Mouse (Mus musculus) adipocyte (in vitro differentiated cells): ENCODE data around the gene Il10rb.

Experiments used
- DNase-seq: peaks from one replicate; pipeline ENCODE4 v3.0.0-alpha.2; 2016; ENCODE audit warnings: low spot score

The Il10rb gene

DNA sequence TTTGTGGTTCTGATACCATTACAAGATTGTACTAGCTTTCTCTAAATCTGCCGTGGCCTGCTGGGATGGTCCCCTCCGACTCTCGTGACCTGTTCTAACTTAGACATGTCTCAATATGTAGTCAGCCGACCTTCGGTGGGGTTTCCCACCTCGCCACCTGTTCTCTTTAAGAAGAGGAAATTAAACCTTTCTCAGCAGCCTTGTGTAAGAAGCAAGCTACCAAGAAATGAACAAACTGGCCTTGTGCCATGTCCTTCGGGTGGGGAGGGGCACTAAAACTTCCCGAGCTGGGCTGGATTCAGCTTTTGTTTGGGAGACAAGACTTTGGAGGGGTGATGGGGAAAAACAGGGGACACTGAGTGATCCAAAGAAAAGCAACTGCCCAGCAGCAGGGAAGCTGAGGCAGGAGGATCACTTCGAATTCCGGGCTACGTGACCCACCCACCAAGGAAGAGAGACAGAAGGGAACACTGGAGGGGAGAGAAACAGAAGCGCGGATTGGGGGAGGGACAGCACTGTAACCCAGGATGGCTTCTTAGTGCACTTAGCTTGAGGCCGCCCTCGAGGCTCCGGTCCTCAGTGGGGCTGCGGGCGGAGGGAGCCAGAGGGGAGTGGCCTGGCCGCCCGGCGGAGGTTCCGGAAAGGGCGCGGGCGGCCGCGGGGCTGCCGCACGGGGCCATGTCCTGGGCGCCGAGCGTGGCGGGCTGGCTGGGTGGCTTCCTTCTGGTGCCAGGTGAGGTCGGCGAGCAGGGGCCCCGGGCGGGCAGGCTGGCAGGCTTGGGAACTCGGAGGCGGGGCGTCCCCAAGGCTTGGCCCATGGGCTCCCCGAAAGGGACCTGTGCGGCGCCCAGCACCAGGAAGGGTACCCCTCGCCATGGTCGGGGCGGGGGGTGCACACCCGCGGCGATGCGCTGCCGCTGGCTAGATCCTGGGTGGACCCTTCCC, at the start of gene Il10rb:
Gene Il10rb (plus strand): TSS at position 525 of the 945 bp plus-strand sequence.
- DNase-seq, result peak; percentile 83

DNA sequence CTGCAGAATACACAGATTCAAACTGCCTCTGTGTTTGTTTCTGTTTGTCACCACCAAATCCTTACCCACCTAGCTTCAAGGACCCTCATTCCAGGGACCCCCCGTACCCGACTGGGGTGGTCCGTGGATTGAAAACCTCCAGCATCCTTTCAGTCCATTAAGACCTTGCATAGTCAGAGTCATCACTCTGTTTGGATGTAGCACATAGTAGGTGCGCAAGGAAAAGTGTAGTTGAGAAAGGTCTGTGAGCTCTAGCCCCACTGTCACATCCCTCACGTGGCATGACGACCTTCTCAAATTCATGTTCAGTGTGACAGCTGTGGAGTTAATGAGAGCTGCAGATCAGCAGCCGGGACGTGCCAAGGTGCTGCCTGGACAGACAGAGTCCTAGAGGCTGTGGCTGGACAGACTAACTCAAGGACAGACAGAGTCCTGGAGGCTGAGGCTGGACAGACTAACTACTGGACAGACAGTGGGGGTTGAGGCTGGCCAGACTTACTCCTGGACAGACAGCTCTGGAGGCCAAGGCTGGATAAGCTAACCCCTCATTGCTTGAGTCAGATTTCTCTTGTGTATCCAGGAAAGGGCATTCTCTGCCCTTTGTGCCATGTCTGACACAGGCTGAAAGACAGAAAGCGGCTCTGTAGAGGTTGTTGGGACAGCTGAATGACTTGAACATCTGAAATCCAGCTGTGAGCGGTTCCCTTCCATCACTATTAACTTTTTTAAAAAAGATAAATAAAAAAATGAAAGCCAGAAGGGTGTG, 49.0 kb upstream of the Il10rb start:
- DNase-seq, result no peak

- no peak for DNase-seq
These were observed 48.5 kb upstream of the Il10rb start for GRCm38 (mm10) chr16:91357526-91357900.

DNA sequence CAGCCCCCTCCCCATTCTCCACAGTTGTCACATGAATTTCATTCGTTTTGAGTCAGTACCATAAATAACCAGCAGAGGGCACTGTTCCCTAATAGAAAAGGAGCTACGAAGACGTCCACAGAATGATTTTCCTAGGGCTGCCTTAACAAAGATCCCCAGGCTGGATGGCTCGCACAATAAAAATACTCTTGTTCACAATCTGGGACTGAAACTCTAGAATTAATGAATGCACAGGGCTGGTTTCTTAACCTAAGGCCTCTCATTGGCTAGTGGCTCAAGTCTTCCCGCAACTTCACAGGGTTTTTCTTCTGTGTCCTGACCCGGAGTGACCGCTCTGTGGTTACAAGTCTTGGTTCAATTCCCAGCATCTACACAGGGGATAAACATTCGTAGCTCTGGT, 47.4 kb upstream of the Il10rb start:
- DNase-seq, result peak; percentile 89

GRCm38 (mm10) chr16:91359531-91359930, 46.4 kb upstream of the Il10rb start:
- DNase-seq, result no peak

DNA sequence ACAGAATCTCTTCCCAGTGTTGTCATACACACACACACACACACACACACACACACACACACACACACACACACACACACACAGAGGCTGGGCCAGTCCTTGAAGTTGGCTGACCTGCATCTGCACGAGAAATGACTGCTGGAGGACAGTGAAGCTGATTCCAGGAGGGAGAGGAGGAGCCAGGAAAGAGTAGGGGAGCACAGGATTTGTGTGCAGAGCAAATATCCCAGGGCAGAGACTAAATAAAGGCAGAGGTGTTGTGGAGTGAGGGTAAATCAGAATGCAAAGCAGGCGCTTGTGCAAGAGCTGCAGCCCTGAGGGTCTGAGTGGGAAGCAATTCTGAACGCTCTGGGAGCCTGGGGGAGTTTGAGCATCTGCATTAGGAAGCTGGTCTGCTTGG, 45.8 kb upstream of the Il10rb start:
- no peak for DNase-seq

GRCm38 (mm10) chr16:91362006-91362405, 44.0 kb upstream of the Il10rb start:
- DNase-seq, result no peak

- peak; percentile 84 for DNase-seq
These were observed 43.2 kb upstream of the Il10rb start for GRCm38 (mm10) chr16:91362616-91363272.

DNA sequence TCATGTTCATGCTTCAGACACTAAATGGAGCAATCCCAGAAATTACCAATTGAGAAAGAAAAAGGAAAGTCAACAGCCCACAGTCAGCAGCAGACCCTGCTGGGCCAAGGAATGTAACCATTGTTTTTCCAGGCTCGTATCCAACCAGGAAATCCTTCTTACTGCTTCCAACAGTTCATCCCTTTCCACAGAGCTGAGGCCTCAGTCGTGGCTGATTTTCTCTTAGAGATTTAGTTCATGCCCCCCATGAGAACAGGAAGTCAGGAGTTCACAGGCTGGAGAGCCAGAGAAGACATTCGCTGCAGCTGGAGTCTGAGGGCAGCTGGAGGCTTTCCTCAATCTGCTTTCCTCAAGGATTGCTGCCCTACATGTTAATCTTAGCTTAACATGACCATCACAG, 42.5 kb upstream of the Il10rb start:
- DNase-seq, result peak; percentile 93

DNA sequence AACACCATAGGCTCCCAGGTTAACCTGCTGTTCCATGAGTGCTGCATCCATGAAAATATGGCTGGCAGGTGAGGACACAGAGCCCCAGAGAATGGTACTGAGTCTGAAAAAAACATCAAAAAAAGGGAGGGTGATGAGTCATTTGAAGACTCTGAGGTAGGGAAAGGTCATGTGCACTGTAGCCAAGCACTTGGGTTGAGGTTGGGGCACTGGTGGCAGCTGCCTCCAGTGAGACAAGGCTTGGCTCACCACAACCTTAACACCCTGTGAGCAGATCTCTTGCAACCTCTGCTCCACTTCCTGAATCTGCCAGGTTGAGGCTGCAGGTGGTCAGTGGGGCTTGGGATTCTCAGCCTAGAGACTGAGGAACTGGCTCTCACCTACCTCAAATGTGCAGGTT, 39.4 kb upstream of the Il10rb start:
- no peak for DNase-seq

DNA sequence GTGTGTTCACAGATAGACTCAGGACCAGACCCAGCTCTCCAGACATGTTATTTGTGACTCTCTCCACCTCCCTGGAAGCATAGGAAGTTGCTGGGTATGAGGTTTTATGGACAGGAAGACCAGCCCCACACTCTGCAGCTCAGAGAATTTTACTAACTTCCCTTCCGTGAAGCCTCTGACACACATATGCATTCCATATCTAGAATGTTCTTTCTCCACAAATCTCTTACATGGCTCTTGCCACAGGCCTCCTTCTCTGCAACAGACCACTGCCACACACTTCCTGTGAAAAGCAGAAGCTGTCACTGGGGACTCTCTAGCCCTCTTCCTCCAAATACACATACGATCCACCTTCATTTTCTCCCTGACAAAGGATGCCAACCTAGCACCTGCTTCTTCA, 38.9 kb upstream of the Il10rb start:
- DNase-seq, result no peak

- peak; percentile 86 for DNase-seq
These were observed 33.1 kb upstream of the Il10rb start, which contains the start of gene Ifnar2 for GRCm38 (mm10) chr16:91372577-91373472. Gene Ifnar2, plus strand, starts transcription at chr16:91372783.

DNA sequence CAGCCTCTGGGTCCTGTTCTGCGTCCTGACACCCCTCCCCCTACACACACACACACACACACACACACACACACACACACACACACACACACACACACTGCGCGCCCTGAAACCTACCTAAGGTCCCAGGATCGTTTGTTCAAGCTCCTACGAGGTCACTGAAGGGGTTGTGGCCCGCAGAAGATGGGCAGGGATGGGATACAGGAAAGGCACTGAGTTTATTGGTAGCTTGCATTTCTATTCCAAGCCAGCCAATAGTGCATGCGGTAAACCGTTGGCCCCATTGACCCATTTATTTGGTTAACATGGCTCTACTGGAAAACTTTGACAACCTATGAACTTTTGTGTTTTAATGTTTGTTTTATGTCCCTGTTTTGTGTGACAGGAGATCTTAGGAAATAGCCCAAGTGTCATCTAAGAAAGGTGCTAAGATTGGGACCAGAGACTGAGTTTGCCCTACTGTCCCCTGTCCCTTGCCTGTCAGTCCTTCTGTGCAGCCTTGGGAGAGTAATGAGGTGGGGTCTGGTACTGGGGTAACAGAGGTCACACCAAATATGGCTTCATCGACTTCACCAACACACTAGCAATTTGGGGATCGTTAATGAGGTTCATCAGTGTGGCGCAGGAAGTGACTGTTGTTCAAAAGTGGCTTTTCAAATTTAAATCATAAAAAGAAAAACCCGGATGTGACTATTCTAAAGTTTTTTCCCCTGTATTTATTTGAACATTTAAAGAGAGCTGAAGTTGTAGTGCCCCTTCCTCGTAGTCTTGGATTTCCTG, 32.3 kb upstream of the Il10rb start:
- DNase-seq, result peak; percentile 25

DNA sequence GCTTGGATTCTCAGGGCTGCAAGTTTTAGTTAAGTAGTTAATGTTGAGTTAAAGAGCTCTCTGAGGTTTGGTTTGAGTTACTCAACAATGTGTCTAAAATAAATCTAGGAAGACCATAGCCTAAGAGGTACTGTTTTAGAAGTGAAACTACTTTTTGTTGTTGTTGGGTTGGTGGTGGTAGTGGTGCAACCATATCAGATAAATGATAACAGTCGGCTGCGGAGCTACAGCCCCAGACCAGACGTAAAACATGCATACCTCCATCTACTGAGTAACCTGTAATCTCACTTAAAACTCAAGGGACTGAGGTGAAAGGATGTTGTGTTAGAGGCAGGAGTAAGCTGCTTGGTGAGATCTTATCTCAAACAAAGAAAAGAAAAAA, 31.7 kb upstream of the Il10rb start:
- DNase-seq, result no peak

- no peak for DNase-seq
These were observed 29.3 kb upstream of the Il10rb start for GRCm38 (mm10) chr16:91376701-91377100.

- peak; percentile 20 for DNase-seq
These were observed 27.5 kb upstream of the Il10rb start for GRCm38 (mm10) chr16:91378431-91378986.

DNA sequence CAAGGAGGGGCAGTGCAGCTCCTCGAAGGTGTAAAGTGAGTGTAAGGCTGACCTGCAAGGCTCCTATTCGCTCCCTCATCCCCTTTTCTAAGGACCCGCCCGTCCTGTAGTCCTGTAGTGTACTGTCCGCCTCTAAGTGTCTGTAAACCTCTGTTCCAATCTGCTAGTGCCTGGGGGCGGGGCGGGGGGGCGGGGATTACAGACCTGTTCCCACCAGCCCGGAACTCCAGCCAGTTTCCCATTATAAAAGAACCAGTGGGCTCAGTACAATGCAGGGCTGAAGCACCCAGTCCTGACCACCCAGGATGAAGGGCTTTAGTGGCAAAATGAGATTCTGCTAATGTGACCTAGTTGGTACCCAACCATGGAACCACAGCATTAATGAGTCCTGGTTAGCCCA, 27.0 kb upstream of the Il10rb start:
- DNase-seq, result no peak

- DNase-seq, result no peak
These were observed 26.6 kb upstream of the Il10rb start for GRCm38 (mm10) chr16:91379412-91379811.

- no peak for DNase-seq
These were observed 25.8 kb upstream of the Il10rb start for GRCm38 (mm10) chr16:91380151-91380550.

GRCm38 (mm10) chr16:91381606-91382005, 24.4 kb upstream of the Il10rb start:
- DNase-seq, result no peak
